Mouse (Mus musculus): Measurements from ENCODE around the gene Nadk2.

Gene Nadk2

GRCm38 (mm10) chr15:9072630-9073029 lies 1.6 kb downstream of the Nadk2 start:
- Histone ChIP-seq H3K27me3 (ENCODE audit: insufficient read depth, low read length) (no peaks in the 10 kb centered on the region), H3K36me3 (ENCODE audit: insufficient read depth, low read length) (peaks cover 19% of the 10 kb centered on the region), H3K4me3 (replicated peaks; ENCODE audit: low read length) (peak overlapping the region; percentile 90), H3K4me1 (replicated peaks; ENCODE audit: low read depth, low read length) (peaks cover 69% of the 10 kb centered on the region), H3K9me3 (ENCODE audit: low read length) (no peaks in the 10 kb centered on the region)
- TF ChIP-seq POU5F1 (IDR thresholded peaks at IDR 0.05; ENCODE audit: borderline replicate concordance, low read length): no peak
- no peak for TF ChIP-seq CTCF (conservative IDR thresholded peaks at IDR 0.05; ENCODE audit: low read length)
- no peak for TF ChIP-seq NANOG (IDR thresholded peaks at IDR 0.05; ENCODE audit: borderline replicate concordance, low read length)

GRCm38 (mm10) chr15:9073067-9073608 lies 2.1 kb downstream of the Nadk2 start:
- Histone ChIP-seq H3K4me3 (replicated peaks; ENCODE audit: low read length) (peak overlapping the region; percentile 90; the same call in 1 of the 2 replicates), H3K36me3 (ENCODE audit: insufficient read depth, low read length) (peaks cover 19% of the 10 kb centered on the region), H3K9me3 (ENCODE audit: low read length) (no peaks in the 10 kb centered on the region), H3K4me1 (replicated peaks; ENCODE audit: low read depth, low read length) (peaks cover 69% of the 10 kb centered on the region), H3K27me3 (ENCODE audit: insufficient read depth, low read length) (no peaks in the 10 kb centered on the region)
- TF ChIP-seq POU5F1 (IDR thresholded peaks at IDR 0.05; ENCODE audit: borderline replicate concordance, low read length) (no peak), CTCF (conservative IDR thresholded peaks at IDR 0.05; ENCODE audit: low read length) (no peak), NANOG (IDR thresholded peaks at IDR 0.05; ENCODE audit: borderline replicate concordance, low read length) (no peak)

- Histone ChIP-seq H3K9me3 (ENCODE audit: low read length) (no peaks in the 10 kb centered on the region), H3K36me3 (ENCODE audit: insufficient read depth, low read length) (peaks cover 19% of the 10 kb centered on the region), H3K27me3 (ENCODE audit: insufficient read depth, low read length) (no peaks in the 10 kb centered on the region), H3K4me1 (replicated peaks; ENCODE audit: low read depth, low read length) (peaks cover 73% of the 10 kb centered on the region), H3K4me3 (replicated peaks; ENCODE audit: low read length) (no peak overlapping the region)
- TF ChIP-seq POU5F1 (IDR thresholded peaks at IDR 0.05; ENCODE audit: borderline replicate concordance, low read length): no peak
- no peak for TF ChIP-seq NANOG (IDR thresholded peaks at IDR 0.05; ENCODE audit: borderline replicate concordance, low read length)
- TF ChIP-seq CTCF (conservative IDR thresholded peaks at IDR 0.05; ENCODE audit: low read length): no peak
Observed at GRCm38 (mm10) chr15:9073684-9074083, 2.6 kb downstream of the Nadk2 start.

- Histone ChIP-seq H3K4me3 (replicated peaks; ENCODE audit: low read length) (no peak overlapping the region), H3K9me3 (ENCODE audit: low read length) (no peaks in the 10 kb centered on the region), H3K27me3 (ENCODE audit: insufficient read depth, low read length) (no peaks in the 10 kb centered on the region), H3K36me3 (ENCODE audit: insufficient read depth, low read length) (peaks cover 19% of the 10 kb centered on the region), H3K4me1 (replicated peaks; ENCODE audit: low read depth, low read length) (peaks cover 75% of the 10 kb centered on the region)
- no peak for TF ChIP-seq CTCF (conservative IDR thresholded peaks at IDR 0.05; ENCODE audit: low read length)
- TF ChIP-seq POU5F1 (IDR thresholded peaks at IDR 0.05; ENCODE audit: borderline replicate concordance, low read length): no peak
- no peak for TF ChIP-seq NANOG (IDR thresholded peaks at IDR 0.05; ENCODE audit: borderline replicate concordance, low read length)
Observed at GRCm38 (mm10) chr15:9074139-9074538, 3.1 kb downstream of the Nadk2 start.

- H3K9me3 ChIP-seq (ENCODE audit: low read length): no peaks in the 10 kb centered on the region
Observed at GRCm38 (mm10) chr15:9074671-9075070, 3.6 kb downstream of the Nadk2 start.

GRCm38 (mm10) chr15:9075608-9076200 lies 4.6 kb downstream of the Nadk2 start:
- Histone ChIP-seq H3K9me3 (ENCODE audit: low read length) (no peaks in the 10 kb centered on the region), H3K36me3 (ENCODE audit: insufficient read depth, low read length) (peaks cover 19% of the 10 kb centered on the region), H3K27me3 (ENCODE audit: insufficient read depth, low read length) (no peaks in the 10 kb centered on the region), H3K4me3 (replicated peaks; ENCODE audit: low read length) (peak overlapping the region; percentile 14; the same call in 1 of the 2 replicates), H3K4me1 (replicated peaks; ENCODE audit: low read depth, low read length) (peaks cover 74% of the 10 kb centered on the region)
- TF ChIP-seq CTCF (conservative IDR thresholded peaks at IDR 0.05; ENCODE audit: low read length) (no peak), NANOG (IDR thresholded peaks at IDR 0.05; ENCODE audit: borderline replicate concordance, low read length) (no peak), POU5F1 (IDR thresholded peaks at IDR 0.05; ENCODE audit: borderline replicate concordance, low read length) (no peak)

More at GRCm38 (mm10) chr15:9074671-9075070, 3.6 kb downstream of the Nadk2 start:
- Histone ChIP-seq H3K27me3 (ENCODE audit: insufficient read depth, low read length) (no peaks in the 10 kb centered on the region), H3K4me1 (replicated peaks; ENCODE audit: low read depth, low read length) (peaks cover 77% of the 10 kb centered on the region), H3K4me3 (replicated peaks; ENCODE audit: low read length) (no peak overlapping the region), H3K36me3 (ENCODE audit: insufficient read depth, low read length) (peaks cover 19% of the 10 kb centered on the region)
- TF ChIP-seq POU5F1 (IDR thresholded peaks at IDR 0.05; ENCODE audit: borderline replicate concordance, low read length) (no peak), CTCF (conservative IDR thresholded peaks at IDR 0.05; ENCODE audit: low read length) (no peak)

- TF ChIP-seq POU5F1 (IDR thresholded peaks at IDR 0.05; ENCODE audit: borderline replicate concordance, low read length) (no peak), CTCF (conservative IDR thresholded peaks at IDR 0.05; ENCODE audit: low read length) (no peak), NANOG (IDR thresholded peaks at IDR 0.05; ENCODE audit: borderline replicate concordance, low read length) (no peak)
- no peaks in the 10 kb centered on the region for H3K27me3 ChIP-seq (ENCODE audit: insufficient read depth, low read length)
- H3K36me3 ChIP-seq (ENCODE audit: insufficient read depth, low read length): peaks cover 29% of the 10 kb centered on the region
- H3K4me1 ChIP-seq (replicated peaks; ENCODE audit: low read depth, low read length): peaks cover 65% of the 10 kb centered on the region
- H3K9me3 ChIP-seq (ENCODE audit: low read length): no peaks in the 10 kb centered on the region
- H3K4me3 ChIP-seq (replicated peaks; ENCODE audit: low read length): no peak overlapping the region
Observed at GRCm38 (mm10) chr15:9078481-9079300, 7.6 kb downstream of the Nadk2 start.

- peaks cover 38% of the 10 kb centered on the region for H3K36me3 ChIP-seq (ENCODE audit: insufficient read depth, low read length)
- TF ChIP-seq POU5F1 (IDR thresholded peaks at IDR 0.05; ENCODE audit: borderline replicate concordance, low read length): no peak
- no peak for TF ChIP-seq NANOG (IDR thresholded peaks at IDR 0.05; ENCODE audit: borderline replicate concordance, low read length)
- H3K27me3 ChIP-seq (ENCODE audit: insufficient read depth, low read length): no peaks in the 10 kb centered on the region
- H3K4me3 ChIP-seq (replicated peaks; ENCODE audit: low read length): no peak overlapping the region
- peaks cover 56% of the 10 kb centered on the region for H3K4me1 ChIP-seq (replicated peaks; ENCODE audit: low read depth, low read length)
- H3K9me3 ChIP-seq (ENCODE audit: low read length): no peaks in the 10 kb centered on the region
Observed at GRCm38 (mm10) chr15:9079626-9080025, 8.6 kb downstream of the Nadk2 start.
